Mouse (Mus musculus) embryonic fibroblast, embryonic 13.5 days (primary cell): Measurements from ENCODE around the gene 1700017B05Rik. TPM values are rescaled to one million over a fixed set of nuclear protein-coding genes. Genes with fewer than 3 reads are reported as not detected.

Experiments used
- H3K27ac ChIP-seq: 2 replicates; pipeline ENCODE4 v1.5.1; 2012; ENCODE audit warnings: low read length, control low read depth, inconsistent platforms; ENCODE audit not compliant: insufficient read depth
- H3K4me1 ChIP-seq: 2 replicates; pipeline ENCODE4 v1.6.1; 2011; ENCODE audit warnings: low read length; ENCODE audit not compliant: control insufficient read depth, insufficient read depth
- H3K4me3 ChIP-seq: 2 replicates; pipeline ENCODE4 v1.5.1; 2011; ENCODE audit warnings: mild to moderate bottlenecking, control low read depth, low read length; ENCODE audit not compliant: insufficient read depth
- CTCF ChIP-seq: IDR thresholded peaks from 2 replicates; pipeline ENCODE4 v1.5.1; 2011; ENCODE audit warnings: mild to moderate bottlenecking, control low read depth, low read length, moderate library complexity, borderline replicate concordance; ENCODE audit not compliant: insufficient read depth
- POLR2A ChIP-seq: IDR thresholded peaks from 2 replicates; pipeline ENCODE4 v1.6.1; 2011; ENCODE audit warnings: low read depth, mild to moderate bottlenecking, control low read depth, low read length, moderate library complexity
- polyA plus RNA-seq: library from polyadenylated mRNA; stranded (reverse); fragments of >200 nt; gene quantifications from 2 replicates; pipeline ENCODE4 v1.2.4, GENCODE M21; 2011; ENCODE audit warnings: low read depth; ENCODE audit not compliant: missing spikeins, insufficient read length

The 1700017B05Rik gene
- polyA plus RNA-seq, 1 experiment = 36.6 TPM

GRCm38 (mm10) chr9:57272902-57273804, 10.7 kb upstream of the 1700017B05Rik start:
- Histone ChIP-seq H3K4me1 (no peaks in the 10 kb centered on the region), H3K4me3 (no peak overlapping the region), H3K27ac (no peak overlapping the region)
- TF ChIP-seq POLR2A = no peak
- TF ChIP-seq CTCF = no peak

- Histone ChIP-seq H3K27ac (no peak overlapping the region), H3K4me3 (no peak overlapping the region), H3K4me1 (no peaks in the 10 kb centered on the region)
- TF ChIP-seq POLR2A = no peak
- TF ChIP-seq CTCF = no peak
Observed at GRCm38 (mm10) chr9:57271837-57272562, 9.6 kb upstream of the 1700017B05Rik start.

GRCm38 (mm10) chr9:57271081-57271480, 8.7 kb upstream of the 1700017B05Rik start:
- H3K27ac ChIP-seq = no peak overlapping the region
- no peaks in the 10 kb centered on the region for H3K4me1 ChIP-seq
- TF ChIP-seq POLR2A (no peak), CTCF (no peak)

GRCm38 (mm10) chr9:57270399-57270798, 8.0 kb upstream of the 1700017B05Rik start:
- H3K4me1 ChIP-seq = no peaks in the 10 kb centered on the region
- H3K27ac ChIP-seq = no peak overlapping the region
- no peak overlapping the region for H3K4me3 ChIP-seq
- TF ChIP-seq POLR2A = no peak
- no peak for TF ChIP-seq CTCF

More at GRCm38 (mm10) chr9:57271081-57271480, 8.7 kb upstream of the 1700017B05Rik start:
- H3K4me3 ChIP-seq = no peak overlapping the region

GRCm38 (mm10) chr9:57269384-57269783, 7.0 kb upstream of the 1700017B05Rik start:
- TF ChIP-seq CTCF (no peak), POLR2A (no peak)
- no peaks in the 10 kb centered on the region for H3K4me1 ChIP-seq
- H3K27ac ChIP-seq = no peak overlapping the region
- H3K4me3 ChIP-seq = no peak overlapping the region

GRCm38 (mm10) chr9:57268575-57268974, 6.2 kb upstream of the 1700017B05Rik start:
- TF ChIP-seq CTCF (no peak), POLR2A (no peak)
- no peaks in the 10 kb centered on the region for H3K4me1 ChIP-seq
- no peak overlapping the region for H3K27ac ChIP-seq
- no peak overlapping the region for H3K4me3 ChIP-seq

- no peaks in the 10 kb centered on the region for H3K4me1 ChIP-seq
- H3K4me3 ChIP-seq = no peak overlapping the region
- TF ChIP-seq POLR2A (no peak), CTCF (no peak)
- no peak overlapping the region for H3K27ac ChIP-seq
Observed at GRCm38 (mm10) chr9:57268078-57268477, 5.7 kb upstream of the 1700017B05Rik start.

- no peak overlapping the region for H3K27ac ChIP-seq
- no peaks in the 10 kb centered on the region for H3K4me1 ChIP-seq
- TF ChIP-seq CTCF = no peak
- no peak for TF ChIP-seq POLR2A
- no peak overlapping the region for H3K4me3 ChIP-seq
Observed at GRCm38 (mm10) chr9:57267421-57267820, 5.0 kb upstream of the 1700017B05Rik start.

GRCm38 (mm10) chr9:57265125-57265524, 2.7 kb upstream of the 1700017B05Rik start:
- H3K4me3 ChIP-seq = no peak overlapping the region
- TF ChIP-seq CTCF (no peak), POLR2A (no peak)
- H3K27ac ChIP-seq = no peak overlapping the region
- H3K4me1 ChIP-seq = peaks cover 4% of the 10 kb centered on the region; the same call in 1 of the 2 replicates
